Mouse (Mus musculus): ENCODE measurements around the gene Lbhd1. TPM values are rescaled to one million over a fixed set of nuclear protein-coding genes. Genes with fewer than 3 reads are reported as not detected.

Lbhd1 gene
- total and polyA plus RNA-seq, 3 experiments, result 15.5 to 123 (median 46.5) TPM

- H3K4me3 ChIP-seq (ENCODE audit: control insufficient read depth in 1 of 2, insufficient read depth in 1 of 2, low read depth in 2 of 2, low read length in 2 of 2), result peak within 1 kb of the TSS; percentile 73 to 94
- peak within 1 kb of the TSS; percentile 74 for H3K27ac ChIP-seq (ENCODE audit: control insufficient read depth, low read depth, low read length)
- H3K27me3 ChIP-seq (ENCODE audit: control insufficient read depth in 1 of 2, insufficient read depth in 2 of 2, low read length in 2 of 2), result no peaks in the 10 kb centered on the region
- no peaks in the 10 kb centered on the region for H3K9me3 ChIP-seq (replicated peaks; ENCODE audit: insufficient read depth, low read length)
- H3K9ac ChIP-seq (ENCODE audit: control insufficient read depth, low read depth, low read length, poor library complexity, severe bottlenecking), result peak within 1 kb of the TSS; percentile 98
- DNase-seq (ENCODE audit: low read depth, low spot score), result peak; percentile 99
- peaks cover 15% of the 10 kb centered on the region for H3K79me2 ChIP-seq (ENCODE audit: control insufficient read depth, insufficient read depth, low read length, poor library complexity)
- H3K4me1 ChIP-seq (ENCODE audit: control insufficient read depth in 1 of 2, insufficient read depth in 2 of 2, low read length in 2 of 2), result peaks cover 10 to 21% of the 10 kb centered on the region in 2 experiments; a peak in 3 of 4 replicates
- peaks cover 8 to 26% of the 10 kb centered on the region in 2 experiments for H3K36me3 ChIP-seq (ENCODE audit: control insufficient read depth in 1 of 2, insufficient read depth in 2 of 2, low read length in 2 of 2)
- TF ChIP-seq ZMIZ1 (IDR thresholded peaks at IDR 0.05; ENCODE audit: low read depth, low read length), result 0 out of 2 replicates have a peak, but pooled peaks have one; percentile 53
- peak; percentile 39; the same call in 1 of the 2 replicates for TF ChIP-seq E2F4 (IDR thresholded peaks at IDR 0.05; ENCODE audit: borderline replicate concordance, low read depth, low read length)
- peak in 1 of 2 experiments; percentile 59; a peak in 2 of 4 replicates for TF ChIP-seq EP300 (IDR thresholded peaks at IDR 0.05; ENCODE audit: low read depth in 1 of 2, low read length in 2 of 2)
- TF ChIP-seq TCF12 (IDR thresholded peaks at IDR 0.05; ENCODE audit: low read depth, low read length), result peak; percentile 67
- peak; percentile 83 for TF ChIP-seq MYC (IDR thresholded peaks at IDR 0.05; ENCODE audit: low read depth, low read length)
- TF ChIP-seq JUND (IDR thresholded peaks at IDR 0.05; ENCODE audit: low read depth, low read length), result no peak
- TF ChIP-seq ELF1 (IDR thresholded peaks at IDR 0.05; ENCODE audit: low read depth, low read length), result peak; percentile 98
- TF ChIP-seq MYB (IDR thresholded peaks at IDR 0.05; ENCODE audit: low read depth, low read length), result peak; percentile 38; the same call in 1 of the 2 replicates
- no peak for TF ChIP-seq RCOR1 (IDR thresholded peaks at IDR 0.05; ENCODE audit: low read depth, low read length)
- TF ChIP-seq BHLHE40 (IDR thresholded peaks at IDR 0.05; ENCODE audit: borderline replicate concordance, low read depth, low read length), result peak; percentile 76; the same call in 1 of the 2 replicates
- peak; percentile 62; the same call in 1 of the 2 replicates for TF ChIP-seq MEF2A (IDR thresholded peaks at IDR 0.05; ENCODE audit: extremely low read depth, insufficient replicate concordance, low read depth, low read length, poor library complexity, severe bottlenecking)
- peak; percentile 67 to 89; a peak in 3 of 4 replicates for TF ChIP-seq POLR2A (IDR thresholded peaks at IDR 0.05; ENCODE audit: control insufficient read depth in 1 of 2, insufficient read depth in 1 of 2, low read depth in 1 of 2, low read length in 2 of 2, poor library complexity in 1 of 2)
- TF ChIP-seq MXI1 (IDR thresholded peaks at IDR 0.05; ENCODE audit: low read depth, low read length), result peak; percentile 92
- TF ChIP-seq KAT2A (conservative IDR thresholded peaks at IDR 0.05; ENCODE audit: low read depth, low read length), result peak; percentile 87
- peak; percentile 65; the same call in 1 of the 2 replicates for TF ChIP-seq POLR2AphosphoS2 (IDR thresholded peaks at IDR 0.05; ENCODE audit: low read length)
- TF ChIP-seq MAX (IDR thresholded peaks at IDR 0.05; ENCODE audit: low read length), result peak; percentile 99
- TF ChIP-seq ETS1 (IDR thresholded peaks at IDR 0.05; ENCODE audit: low read depth, low read length), result peak; percentile 63; the same call in 1 of the 2 replicates
- TF ChIP-seq ZC3H11A (IDR thresholded peaks at IDR 0.05; ENCODE audit: low read depth, low read length), result no peak
- TF ChIP-seq NRF1 (IDR thresholded peaks at IDR 0.05; ENCODE audit: insufficient read depth, low read depth, low read length, poor library complexity, severe bottlenecking), result 0 out of 2 replicates have a peak, but pooled peaks have one; percentile 37
- TF ChIP-seq CTCF (IDR thresholded peaks at IDR 0.05 in 2 of 3, conservative IDR thresholded peaks at IDR 0.05 in 1 of 3; ENCODE audit: control insufficient read depth in 1 of 3, insufficient read depth in 1 of 3, low read depth in 2 of 3, low read length in 3 of 3, poor library complexity in 1 of 3, severe bottlenecking in 1 of 3), result no peak
- no peak for TF ChIP-seq GABPA (IDR thresholded peaks at IDR 0.05; ENCODE audit: low read depth, low read length)
- TF ChIP-seq UBTF (IDR thresholded peaks at IDR 0.05; ENCODE audit: borderline replicate concordance, insufficient read depth, low read depth, low read length), result no peak
- no peak for TF ChIP-seq MAFK (IDR thresholded peaks at IDR 0.05; ENCODE audit: borderline replicate concordance, low read depth, low read length)
- TF ChIP-seq ZNF384 (IDR thresholded peaks at IDR 0.05; ENCODE audit: low read depth, low read length), result peak; percentile 3; the same call in 1 of the 2 replicates
- TF ChIP-seq HCFC1 (IDR thresholded peaks at IDR 0.05; ENCODE audit: low read depth, low read length), result peak; percentile 99
- TF ChIP-seq NELFE (IDR thresholded peaks at IDR 0.05; ENCODE audit: low read depth, low read length), result peak; percentile 75
- no peak for TF ChIP-seq CHD1 (IDR thresholded peaks at IDR 0.05; ENCODE audit: low read depth, low read length)
- peak; percentile 64; the same call in 1 of the 2 replicates for TF ChIP-seq TBP (IDR thresholded peaks at IDR 0.05; ENCODE audit: low read depth, low read length)
- peak; percentile 27; the same call in 1 of the 2 replicates for TF ChIP-seq POLR2AphosphoS5 (IDR thresholded peaks at IDR 0.05; ENCODE audit: borderline replicate concordance, low read depth, low read length)
- no peak for TF ChIP-seq CHD2 (IDR thresholded peaks at IDR 0.05; ENCODE audit: low read length)
- peak; percentile 99 for TF ChIP-seq SIN3A (IDR thresholded peaks at IDR 0.05; ENCODE audit: low read length)
- peak; percentile 88 to 96 for TF ChIP-seq USF2 (IDR thresholded peaks at IDR 0.05; ENCODE audit: borderline replicate concordance in 1 of 2, insufficient read depth in 1 of 2, low read depth in 1 of 2, low read length in 2 of 2)
- no peak for TF ChIP-seq GATA1 (IDR thresholded peaks at IDR 0.05; ENCODE audit: low read depth, low read length)
- TF ChIP-seq MAZ (IDR thresholded peaks at IDR 0.05; ENCODE audit: low read depth, low read length), result peak; percentile 99
Observed at GRCm38 (mm10) chr19:8871267-8872186, 12.0 kb upstream of the Lbhd1 start, which contains the start of gene Ubxn1. Gene Ubxn1 (plus strand): TSS chr19:8871496.
